Comparison of ENCODE assay signal across 35 mouse cellular contexts in the genomic region with DNA sequence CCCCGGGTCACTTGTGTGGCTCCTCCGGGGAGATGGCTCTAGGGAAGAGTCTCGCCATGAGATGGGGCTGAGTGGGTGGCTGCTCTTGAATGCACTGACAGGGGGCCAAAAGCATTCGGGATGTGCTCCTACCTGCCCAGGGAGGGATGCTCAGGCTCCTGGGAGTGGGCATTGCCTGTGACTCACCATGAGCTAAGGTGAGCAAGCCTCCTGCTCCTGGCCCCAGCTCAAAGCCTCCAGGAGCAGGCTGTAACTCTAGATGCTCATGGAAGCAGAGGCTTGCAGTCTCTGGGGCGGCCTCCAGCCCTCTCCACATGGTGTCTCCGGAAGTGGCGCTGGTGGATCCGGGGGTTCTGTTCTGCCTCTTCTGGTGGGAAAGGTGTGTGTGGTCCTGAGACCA. TPM values are rescaled to one million over a fixed set of nuclear protein-coding genes. Genes with fewer than 3 reads are reported as not detected.
DNase-seq lines count a peak whose midpoint lies in the region; ATAC-seq lines count a peak whose summit lies in the region.
"Had no signal": no experiment of that assay in that cellular context is flagged by ENCODE, and none has a peak within 500 bp of the region (broad histone marks: within the 10 kb centered on the region; RNA-seq: fewer than 3 reads in every experiment).

No protein-coding gene starts in this region.

- peaks cover 7% of the 10 kb centered on the region for H3K4me1 ChIP-seq in embryonic facial prominence, embryonic 13.5 days
- H3K4me1 ChIP-seq in embryonic facial prominence, embryonic 10.5 days: peaks cover 17% of the 10 kb centered on the region
- peaks cover 5% of the 10 kb centered on the region for H3K4me1 ChIP-seq in heart, embryonic 11.5 days (ENCODE audit: control insufficient read depth, insufficient read depth, low read length)
- H3K4me1 ChIP-seq: forebrain, embryonic 15.5 days; hindbrain, embryonic 15.5 days; limb, embryonic 12.5 days; midbrain, embryonic 13.5 days; neural tube, embryonic 13.5 days had no signal

- no peak overlapping the region for H3K9ac ChIP-seq in embryonic facial prominence, embryonic 13.5 days
- no peak overlapping the region for H3K9ac ChIP-seq in heart, embryonic 11.5 days (ENCODE audit: low read depth, low read length)
- H3K9ac ChIP-seq: forebrain, embryonic 15.5 days; heart, embryonic 13.5 days; hindbrain, embryonic 15.5 days; limb, embryonic 12.5 days; liver, embryonic 12.5 days; midbrain, embryonic 13.5 days; neural tube, embryonic 13.5 days had no signal

- no peaks in the 10 kb centered on the region for H3K9me3 ChIP-seq in embryonic facial prominence, embryonic 13.5 days
- H3K9me3 ChIP-seq in embryonic facial prominence, embryonic 10.5 days: no peaks in the 10 kb centered on the region
- H3K9me3 ChIP-seq in heart, embryonic 11.5 days (replicated peaks; ENCODE audit: control insufficient read depth, low read length): no peaks in the 10 kb centered on the region
- H3K9me3 ChIP-seq: forebrain, embryonic 15.5 days; heart, embryonic 13.5 days; hindbrain, embryonic 10.5 days; hindbrain, embryonic 15.5 days; limb, embryonic 12.5 days; liver, embryonic 12.5 days; megakaryocyte, embryonic 14.5 days; midbrain, embryonic 13.5 days; neural tube, embryonic 13.5 days had no signal

- WGBS in embryonic facial prominence, embryonic 13.5 days: 60% methylated on average over 8 of the region's 8 CpGs
- 72% methylated on average over 8 of the region's 8 CpGs for WGBS in embryonic facial prominence, embryonic 10.5 days
- 59% methylated on average over 8 of the region's 8 CpGs for WGBS in heart, embryonic 11.5 days (ENCODE audit: insufficient replicate concordance)

- no peak overlapping the region for H3K4me3 ChIP-seq in embryonic facial prominence, embryonic 13.5 days
- no peak overlapping the region for H3K4me3 ChIP-seq in embryonic facial prominence, embryonic 10.5 days
- no peak overlapping the region for H3K4me3 ChIP-seq in heart, embryonic 11.5 days (ENCODE audit: low read depth, low read length)
- H3K4me3 ChIP-seq: erythroblast, embryonic 14.5 days; forebrain, embryonic 15.5 days; heart, embryonic 13.5 days; hindbrain, embryonic 10.5 days; hindbrain, embryonic 15.5 days; limb, embryonic 12.5 days; liver, embryonic 12.5 days; megakaryocyte, embryonic 14.5 days; midbrain, embryonic 13.5 days; neural tube, embryonic 13.5 days had no signal

- DNase-seq in embryonic facial prominence, embryonic 10.5 days (ENCODE audit: low spot score): no peak
- peak; percentile 66 for DNase-seq in heart, adult 11 months
- peak; percentile 75 for DNase-seq in fat pad, adult 2 months (ENCODE audit: extremely low read depth, low read depth, low spot score)
- peak; percentile 24 for DNase-seq in urinary bladder, postnatal 25 days (ENCODE audit: low spot score)
- DNase-seq in adrenal gland, adult 8-10 months: no peak
- DNase-seq: adrenal gland, postnatal 10 days; cerebellum, adult 8-10 months; cerebellum, postnatal 25 days; gastrocnemius, postnatal 10 days; heart, adult 18-20 months; heart, postnatal 10 days; kidney, adult 11 months; kidney, postnatal 14 days; layer of hippocampus, adult 9-11 months; lung, adult 18-20 months; lung, postnatal 4 days; right cerebral cortex, postnatal 4 days had no signal

- no peaks in the 10 kb centered on the region for H3K27me3 ChIP-seq in embryonic facial prominence, embryonic 13.5 days
- no peaks in the 10 kb centered on the region for H3K27me3 ChIP-seq in embryonic facial prominence, embryonic 10.5 days (replicated peaks; ENCODE audit: low read depth, poor library complexity, severe bottlenecking)
- H3K27me3 ChIP-seq in heart, embryonic 11.5 days (ENCODE audit: control insufficient read depth, insufficient read depth, low read length): no peaks in the 10 kb centered on the region
- H3K27me3 ChIP-seq: forebrain, embryonic 15.5 days; heart, embryonic 13.5 days; hindbrain, embryonic 15.5 days; limb, embryonic 12.5 days; midbrain, embryonic 13.5 days; neural tube, embryonic 13.5 days had no signal

- H3K27ac ChIP-seq in embryonic facial prominence, embryonic 13.5 days: peak overlapping the region; percentile 57; the same call in 1 of the 2 replicates
- no peak overlapping the region for H3K27ac ChIP-seq in embryonic facial prominence, embryonic 10.5 days (replicated peaks)
- H3K27ac ChIP-seq in heart, embryonic 11.5 days (ENCODE audit: low read depth, low read length): no peak overlapping the region
- H3K27ac ChIP-seq: forebrain, embryonic 15.5 days; heart, embryonic 13.5 days; hindbrain, embryonic 10.5 days; hindbrain, embryonic 15.5 days; limb, embryonic 12.5 days; liver, embryonic 12.5 days; midbrain, embryonic 13.5 days; neural tube, embryonic 13.5 days had no signal

- no peak overlapping the region for H3K4me2 ChIP-seq in embryonic facial prominence, embryonic 13.5 days
- no peak overlapping the region for H3K4me2 ChIP-seq in heart, embryonic 11.5 days
- H3K4me2 ChIP-seq: forebrain, embryonic 15.5 days; heart, embryonic 13.5 days; hindbrain, embryonic 15.5 days; limb, embryonic 12.5 days; liver, embryonic 12.5 days; midbrain, embryonic 13.5 days; neural tube, embryonic 13.5 days had no signal

- no peaks in the 10 kb centered on the region for H3K36me3 ChIP-seq in embryonic facial prominence, embryonic 13.5 days
- H3K36me3 ChIP-seq in embryonic facial prominence, embryonic 10.5 days (replicated peaks): no peaks in the 10 kb centered on the region
- H3K36me3 ChIP-seq in heart, embryonic 11.5 days (ENCODE audit: control insufficient read depth, insufficient read depth, low read length): no peaks in the 10 kb centered on the region
- H3K36me3 ChIP-seq: forebrain, embryonic 15.5 days; heart, embryonic 13.5 days; hindbrain, embryonic 10.5 days; hindbrain, embryonic 15.5 days; limb, embryonic 12.5 days; liver, embryonic 12.5 days; midbrain, embryonic 13.5 days; neural tube, embryonic 13.5 days had no signal

- ATAC-seq in embryonic facial prominence, embryonic 13.5 days (ENCODE audit: insufficient number of reproducible peaks, insufficient read depth, low FRiP score, low TSS enrichment, low read depth): no peak
- no peak for ATAC-seq in heart, embryonic 11.5 days (replicated peaks; ENCODE audit: insufficient number of reproducible peaks, low FRiP score, low TSS enrichment)
- ATAC-seq: activated CD4-positive, CD25-positive, alpha-beta regulatory T cell, adult 4 months; forebrain, embryonic 15.5 days; inflammation-experienced regulatory T-cells, adult 6 months; liver, embryonic 12.5 days; lung, postnatal 0 days; midbrain, embryonic 13.5 days had no signal

RNA-seq across cellular contexts. Expression of gene Sppl3, which starts 9.5 kb away (rescaled TPM):
- 18.2 and 18.6 TPM in 2 replicates for polyA plus RNA-seq in embryonic facial prominence, embryonic 13.5 days (2015; fragmentation: Nextera tagmentation; extraction: Ambion mirVana)
- polyA plus RNA-seq in embryonic facial prominence, embryonic 10.5 days (2016; fragmentation: Nextera tagmentation; extraction: Ambion mirVana): 12.5 and 13.1 TPM in 2 replicates
- 15.5 and 18.6 TPM in 2 replicates for polyA plus RNA-seq in heart, embryonic 11.5 days (2014; fragmentation: Nextera tagmentation; extraction: Ambion mirVana)
- total RNA-seq in adrenal gland, adult 8-10 months (2022): 10 to 100 TPM; 44.3 to 62.9 (median 56.7) TPM

RNA-seq across cellular contexts. Expression of gene Hnf1a, which starts 30.6 kb away (rescaled TPM):
- 0.26 TPM in 1 of 2 replicates, not detected in the other for polyA plus RNA-seq in embryonic facial prominence, embryonic 13.5 days (2015; fragmentation: Nextera tagmentation; extraction: Ambion mirVana)
- polyA plus RNA-seq in embryonic facial prominence, embryonic 10.5 days (2016; fragmentation: Nextera tagmentation; extraction: Ambion mirVana): 0.06 TPM in 2 replicates
- polyA plus RNA-seq in heart, embryonic 11.5 days (2014; fragmentation: Nextera tagmentation; extraction: Ambion mirVana): not detected in 2 replicates
- total RNA-seq in adrenal gland, adult 8-10 months (2022): not detected
- total RNA-seq: CH12.LX; gastrocnemius, postnatal 10 days; heart, adult 18-20 months; heart, postnatal 10 days; left cerebral cortex, postnatal 14 days had no signal
- polyA plus RNA-seq: embryonic facial prominence, embryonic 11.5 days; forebrain, embryonic 15.5 days; hindbrain, embryonic 10.5 days; limb, embryonic 12.5 days; lung, postnatal 0 days; midbrain, embryonic 13.5 days had no signal

RNA-seq across cellular contexts. Expression of gene 2210016L21Rik, which starts 59.5 kb away (rescaled TPM):
- 69.2 and 72.6 TPM in 2 replicates for polyA plus RNA-seq in embryonic facial prominence, embryonic 13.5 days (2015; fragmentation: Nextera tagmentation; extraction: Ambion mirVana)
- 45.4 and 47.7 TPM in 2 replicates for polyA plus RNA-seq in embryonic facial prominence, embryonic 10.5 days (2016; fragmentation: Nextera tagmentation; extraction: Ambion mirVana)
- 31.0 and 35.0 TPM in 2 replicates for polyA plus RNA-seq in heart, embryonic 11.5 days (2014; fragmentation: Nextera tagmentation; extraction: Ambion mirVana)
- 10 to 100 TPM; 46.4 to 59.2 (median 54.2) TPM for total RNA-seq in adrenal gland, adult 8-10 months (2022)

Comparison
In these comparisons a context has a peak if more than half of its experiments do, and no peak if none do; other contexts are left out.
1. DNase-seq: peak in heart, adult 11 months (single experiment), fat pad, adult 2 months (single experiment) and urinary bladder, postnatal 25 days (single experiment); none in embryonic facial prominence, embryonic 10.5 days (single experiment) and adrenal gland, adult 8-10 months (single experiment).